Mouse (Mus musculus): Measurements from ENCODE around the gene Igdcc4.

GRCm38 (mm10) chr9:65128123-65128815 is 27.0 kb downstream of the Igdcc4 start:
- TF ChIP-seq CTCF (IDR thresholded peaks at IDR 0.05; ENCODE audit: control insufficient read depth, insufficient read depth, low read length): peak; percentile 32; the same call in 1 of the 2 replicates
- no peak for TF ChIP-seq POLR2A (IDR thresholded peaks at IDR 0.05; ENCODE audit: borderline replicate concordance, control insufficient read depth, low read depth, low read length)
